Mouse (Mus musculus) heart, postnatal 4 days (tissue): ENCODE results near the gene Eif4g1. TPM values are rescaled to one million over a fixed set of nuclear protein-coding genes. Genes with fewer than 3 reads are reported as not detected.

Experiments used
- DNase-seq: peaks from one replicate; pipeline ENCODE4 v3.0.0; 2021
- total RNA-seq, 2 experiments: library from RNA; stranded (reverse); gene quantifications; 2 replicates each; pipeline ENCODE4 v1.2.3; 2021

Gene Eif4g1
- total RNA-seq, 2 experiments from 2014 or later = 374 TPM

DNA sequence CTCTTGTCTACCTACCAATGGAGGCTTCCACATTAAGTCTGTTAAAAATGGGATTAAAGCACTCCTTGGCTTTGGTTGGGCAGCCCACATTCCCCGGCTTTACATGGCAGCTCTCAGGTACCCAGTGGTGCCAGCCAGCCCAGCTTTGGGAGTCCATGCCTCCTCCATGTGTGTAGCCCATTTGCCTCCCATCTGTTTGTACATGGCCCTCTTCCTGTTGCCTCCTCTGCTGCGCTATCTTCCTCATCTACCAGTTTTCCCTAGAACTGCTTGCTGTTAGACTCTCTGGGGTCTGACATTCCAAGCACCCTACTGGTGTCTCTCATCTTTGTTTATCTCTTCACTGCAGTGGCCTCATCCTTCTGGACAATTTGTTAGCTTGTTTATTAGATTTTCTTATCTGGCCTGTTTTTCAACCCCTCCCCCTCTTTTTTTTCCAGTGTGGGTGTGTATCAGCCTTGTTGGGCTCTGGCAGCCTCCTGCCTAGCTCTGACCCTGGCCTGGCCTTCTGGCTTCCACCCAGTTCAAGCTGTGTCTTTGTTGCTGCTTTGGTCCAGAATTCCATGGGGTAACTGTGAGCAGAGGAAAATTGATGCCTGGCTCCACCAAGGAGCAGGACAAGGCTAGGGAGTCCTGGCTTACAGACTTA, 38.4 kb downstream of the Eif4g1 start:
- no peak for DNase-seq

DNA sequence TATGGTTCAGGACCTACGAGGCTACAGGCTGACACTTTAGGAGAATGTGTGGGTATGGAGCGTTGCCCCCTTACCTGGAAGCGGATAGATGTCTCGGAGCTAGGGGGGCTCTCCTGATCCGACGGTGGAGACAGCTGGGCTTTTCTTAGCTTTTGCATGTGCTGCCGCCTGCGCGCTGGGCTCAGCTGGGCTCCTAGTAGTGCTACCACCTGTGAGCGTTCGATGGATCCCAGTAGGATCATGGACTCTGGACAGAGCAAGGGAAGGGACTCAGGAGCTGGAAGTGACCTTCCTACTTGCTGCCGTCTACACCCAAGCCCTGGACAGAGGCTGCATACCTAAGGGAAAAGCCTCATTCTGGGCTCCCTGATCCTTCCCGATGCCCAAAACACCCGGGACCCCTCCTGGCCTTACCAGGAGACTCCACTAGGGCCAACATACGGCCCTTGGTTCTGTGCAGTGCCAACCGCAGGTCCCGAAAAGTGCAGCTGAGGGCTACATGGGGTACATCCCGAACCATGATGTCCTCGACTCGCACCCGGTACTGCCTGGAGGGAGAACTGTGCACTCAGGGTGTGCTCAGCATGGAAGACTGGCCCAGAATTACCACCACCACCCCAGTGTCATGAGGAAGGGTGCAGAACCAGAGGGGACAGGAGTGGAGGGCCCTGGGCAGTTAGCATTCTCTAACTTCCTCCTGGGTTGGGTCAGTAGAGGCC, 40.3 kb downstream of the Eif4g1 start:
- DNase-seq = no peak

DNA sequence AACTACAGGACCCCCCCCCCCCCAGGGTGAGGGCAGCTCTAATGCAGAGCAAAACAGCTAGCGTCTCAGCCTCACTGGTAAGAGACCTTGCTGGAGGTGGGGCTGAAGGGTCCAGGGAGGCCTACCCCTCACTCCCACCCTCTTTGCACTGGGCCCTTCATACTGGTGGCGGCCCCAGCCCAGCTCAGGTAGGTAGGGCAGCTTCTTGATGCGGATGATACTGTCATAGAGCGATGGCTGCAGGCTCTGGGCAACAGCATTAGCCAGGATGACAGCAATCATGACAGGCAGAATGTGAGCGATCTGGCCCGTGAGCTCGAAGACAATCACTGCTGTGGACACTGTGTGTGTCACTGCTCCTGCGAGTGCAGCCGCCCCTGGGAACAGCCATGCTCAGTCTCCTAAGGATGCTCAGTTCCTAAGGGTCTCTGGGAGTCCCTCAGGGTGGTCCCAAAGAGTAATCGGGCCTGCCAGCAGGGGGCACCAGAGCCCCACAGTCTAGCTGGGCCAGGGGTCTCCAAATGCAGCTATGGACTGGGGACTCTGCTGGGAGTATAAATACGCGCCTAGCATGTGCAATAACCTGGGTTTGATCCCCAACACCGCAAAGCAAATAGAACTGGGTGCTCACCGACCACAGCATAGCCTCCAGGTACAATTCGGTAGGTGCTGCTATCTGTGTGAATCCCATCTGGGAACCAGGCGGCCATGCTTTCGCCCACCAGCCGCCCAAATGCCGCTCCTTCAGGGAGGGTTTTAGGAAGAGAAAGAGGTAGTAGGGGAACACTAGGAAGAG, 41.0 kb downstream of the Eif4g1 start:
- DNase-seq = peak; percentile 56

DNA sequence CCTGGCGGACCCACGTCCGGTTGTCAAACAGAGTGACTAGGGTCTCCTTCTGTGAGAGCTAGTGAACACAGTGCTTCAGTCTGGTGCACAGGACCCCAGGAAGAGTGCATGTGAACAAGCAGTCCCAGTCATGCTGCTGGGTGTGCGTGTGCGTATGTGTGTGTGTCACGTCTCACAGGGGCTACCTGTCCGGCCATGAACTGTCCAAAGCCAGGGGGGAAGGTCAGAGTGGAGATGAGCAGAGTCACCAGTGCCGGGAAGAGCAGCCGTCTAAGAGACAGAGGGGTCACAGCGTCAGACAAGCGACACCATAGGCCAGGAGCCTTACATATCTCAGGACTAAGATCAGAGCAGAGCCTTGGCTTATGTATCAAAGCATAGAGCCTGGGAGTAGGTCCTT, 42.3 kb downstream of the Eif4g1 start:
- no peak for DNase-seq

DNA sequence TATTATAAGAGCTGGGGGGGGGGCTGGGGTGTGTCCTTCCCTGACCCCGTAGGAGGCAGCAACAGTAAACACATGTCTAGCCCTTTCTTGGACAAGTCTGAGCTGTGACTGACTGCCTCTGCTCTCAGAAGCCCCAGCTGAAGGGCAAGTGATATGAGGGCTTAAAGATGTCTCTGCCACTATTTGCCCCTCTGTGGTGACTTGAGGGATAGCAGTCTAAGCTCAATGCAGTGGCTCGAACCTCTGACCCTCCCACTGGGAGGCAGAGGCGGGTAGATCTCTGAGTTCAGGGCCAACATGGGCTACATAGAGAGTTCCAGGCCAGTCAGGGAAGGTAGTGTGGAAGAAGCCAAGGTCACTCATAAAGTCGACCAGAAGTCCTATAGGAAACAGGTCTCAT, 42.7 kb downstream of the Eif4g1 start:
- no peak for DNase-seq

DNA sequence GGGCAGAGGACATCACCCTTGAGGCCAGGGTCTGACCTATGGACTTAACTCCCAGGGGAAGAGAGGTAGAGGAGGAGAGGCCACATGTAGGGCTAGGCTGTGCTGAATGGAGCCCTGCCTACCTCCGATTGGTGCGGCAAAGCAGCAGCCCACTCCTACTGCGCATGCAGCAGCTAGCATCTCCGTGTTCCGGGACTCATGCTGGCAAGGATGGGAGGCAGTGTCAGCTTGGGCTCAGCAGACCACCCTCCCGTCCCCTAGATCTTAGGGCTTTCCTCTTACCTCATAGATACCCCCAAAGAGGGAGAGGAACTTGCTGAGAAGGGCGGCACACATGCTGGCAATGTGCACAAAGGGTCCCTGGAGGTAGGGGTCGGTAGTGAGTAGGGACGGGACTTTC, 44.1 kb downstream of the Eif4g1 start:
- DNase-seq = no peak

DNA sequence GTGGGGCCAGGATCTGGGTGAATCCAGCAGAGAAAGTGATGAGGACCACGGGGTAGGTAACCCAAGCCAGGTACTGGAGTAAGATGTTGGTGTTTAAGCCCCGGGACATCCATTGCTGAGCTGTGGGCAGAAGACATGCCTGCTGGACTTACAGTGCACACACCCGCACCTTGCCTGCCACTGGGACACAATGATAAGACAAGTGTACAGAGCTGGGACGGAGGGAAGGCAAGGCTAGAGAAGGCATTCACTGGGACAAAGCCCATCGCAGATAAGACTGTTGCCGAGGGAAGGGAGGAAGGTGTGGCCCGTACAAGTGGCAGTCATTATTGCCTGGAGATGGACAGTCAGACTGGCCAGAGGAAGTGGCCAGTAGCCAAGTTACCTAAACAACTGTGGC, 44.8 kb downstream of the Eif4g1 start:
- no peak for DNase-seq

DNA sequence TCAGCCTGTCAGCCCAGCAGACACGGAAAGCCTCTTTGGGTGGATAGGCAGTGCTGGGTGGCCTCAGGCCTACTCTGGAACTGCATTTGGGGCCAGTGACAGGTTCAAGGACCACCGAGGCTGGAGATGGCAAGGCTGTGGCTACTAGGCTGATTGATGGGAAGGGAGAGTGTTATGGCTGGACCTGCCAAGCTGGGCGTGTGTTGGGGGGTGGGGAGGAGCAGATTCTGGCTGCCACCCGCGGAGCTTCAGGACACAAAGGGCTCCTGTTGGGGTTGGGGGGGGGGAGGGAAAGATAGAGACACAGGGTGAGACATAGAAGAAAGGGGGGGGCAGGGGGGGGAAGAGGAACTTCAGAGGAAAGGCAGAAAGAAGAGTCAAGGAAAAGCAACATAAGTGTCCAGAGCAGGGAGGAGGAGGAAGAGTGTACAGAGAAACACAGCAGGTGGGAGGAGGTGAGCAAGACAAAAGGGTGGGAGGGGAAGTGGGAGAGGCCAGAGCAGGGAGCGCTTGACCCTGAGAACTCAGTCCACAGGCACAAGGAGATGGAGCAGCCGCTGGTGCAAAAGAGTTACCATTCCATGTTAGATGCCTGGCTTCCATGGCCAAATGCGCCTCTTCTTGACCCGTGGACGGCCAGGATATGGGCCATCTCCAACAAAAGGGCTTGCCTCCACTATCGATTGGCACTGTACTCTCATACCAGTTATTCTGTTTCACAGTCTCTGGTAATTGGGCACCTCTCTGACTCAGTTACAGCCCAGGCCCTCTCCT, 46.4 kb downstream of the Eif4g1 start:
- no peak for DNase-seq

DNA sequence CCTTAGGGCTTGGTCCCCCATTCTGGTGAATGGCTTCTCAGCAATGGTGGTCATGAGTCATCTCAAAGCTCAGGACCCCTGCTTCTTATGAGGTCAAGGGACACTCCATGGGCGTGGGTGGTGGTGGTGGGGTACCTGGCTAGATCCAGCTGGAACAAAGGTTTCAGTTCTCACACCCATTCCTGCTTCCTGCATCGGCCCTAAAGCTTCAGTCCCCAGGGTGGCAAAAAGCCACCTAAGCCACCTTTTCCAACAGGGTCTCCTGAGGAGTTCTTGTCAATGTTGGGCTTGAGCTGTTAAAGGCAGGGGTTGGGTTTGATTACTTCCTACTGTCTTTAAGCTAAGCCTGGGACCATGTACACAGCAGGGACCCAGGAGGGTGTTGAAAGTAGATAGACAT, 47.0 kb downstream of the Eif4g1 start:
- DNase-seq = no peak

DNA sequence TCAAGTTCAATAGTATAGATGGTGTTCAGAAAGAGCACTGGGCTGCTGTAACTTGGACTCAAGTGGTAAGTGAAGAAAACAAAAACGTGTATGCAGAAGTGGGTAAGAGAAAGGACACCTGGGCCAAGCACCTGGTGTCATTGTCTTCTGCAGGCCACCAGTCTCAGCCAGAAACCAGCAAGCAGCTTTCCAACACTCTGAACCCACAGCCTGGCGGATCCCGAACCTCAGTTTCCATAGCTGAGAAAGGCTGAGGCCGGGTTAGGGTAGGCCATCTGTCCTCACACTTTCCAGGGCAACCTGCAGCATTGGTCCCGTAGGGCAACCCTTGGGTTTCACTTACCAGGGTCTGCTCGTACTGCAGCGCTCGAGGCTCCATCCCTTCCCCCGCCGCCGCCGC, 47.5 kb downstream of the Eif4g1 start:
- no peak for DNase-seq

DNA sequence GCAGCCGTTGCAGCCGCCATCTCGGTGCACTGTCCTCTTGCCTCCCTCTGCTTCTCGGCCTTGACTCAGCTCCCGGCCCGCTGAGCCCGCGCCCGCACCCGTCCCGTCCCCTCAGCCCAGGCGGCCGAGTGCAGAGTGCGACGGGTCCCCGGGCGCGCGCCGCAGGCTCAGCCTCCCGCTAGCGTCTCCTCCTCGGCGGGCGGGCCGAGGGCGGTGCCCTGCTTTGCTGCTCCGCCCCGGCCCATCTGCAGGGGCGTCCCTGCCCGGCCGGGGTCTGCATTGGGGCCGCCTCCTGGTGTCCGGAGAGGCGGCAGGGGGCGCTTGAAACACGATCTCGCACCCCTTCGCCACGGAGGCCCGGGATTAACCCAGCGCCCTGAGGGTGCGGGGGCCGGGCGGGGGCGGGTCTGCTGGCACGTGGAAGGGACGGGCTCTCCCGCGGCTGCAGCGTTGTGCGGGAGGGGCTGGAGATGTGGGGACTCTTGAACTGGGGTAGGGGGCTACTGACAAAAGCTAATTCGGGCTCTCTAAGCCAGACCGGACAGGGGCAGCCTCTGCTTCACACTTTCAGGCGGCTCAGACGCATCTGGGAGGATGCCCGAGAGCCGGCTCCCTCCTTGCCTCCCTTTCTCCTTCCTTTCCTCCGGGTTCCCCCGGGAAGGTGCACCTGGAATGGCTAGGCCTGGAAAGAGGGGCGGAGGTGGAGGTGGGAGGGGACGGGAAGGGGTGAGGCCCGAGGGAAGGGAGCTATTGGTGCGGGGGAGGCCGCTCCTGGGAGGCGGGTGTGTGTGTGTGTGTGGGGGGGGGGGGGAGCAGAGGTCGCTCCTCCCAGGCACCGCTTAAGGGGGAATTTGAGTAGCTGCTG, 48.1 kb downstream of the Eif4g1 start:
- DNase-seq = peak; percentile 80

DNA sequence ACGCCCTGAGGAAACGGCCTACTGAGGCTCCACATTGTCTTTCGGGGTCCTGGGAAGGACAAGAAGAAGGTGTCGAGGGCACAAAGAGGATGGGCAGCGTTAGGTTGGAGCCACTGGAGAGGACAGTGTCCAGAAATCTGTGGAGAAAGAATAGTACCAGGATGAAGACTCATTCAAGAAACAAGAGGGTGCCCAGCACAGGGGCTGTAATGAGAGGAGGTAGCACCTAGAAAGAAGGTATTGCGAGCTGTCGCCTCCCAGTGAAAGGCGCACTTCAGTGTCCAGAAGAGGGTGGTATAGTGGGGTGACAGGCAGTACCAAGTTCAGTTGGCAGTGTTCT, 48.7 kb downstream of the Eif4g1 start:
- no peak for DNase-seq

DNA sequence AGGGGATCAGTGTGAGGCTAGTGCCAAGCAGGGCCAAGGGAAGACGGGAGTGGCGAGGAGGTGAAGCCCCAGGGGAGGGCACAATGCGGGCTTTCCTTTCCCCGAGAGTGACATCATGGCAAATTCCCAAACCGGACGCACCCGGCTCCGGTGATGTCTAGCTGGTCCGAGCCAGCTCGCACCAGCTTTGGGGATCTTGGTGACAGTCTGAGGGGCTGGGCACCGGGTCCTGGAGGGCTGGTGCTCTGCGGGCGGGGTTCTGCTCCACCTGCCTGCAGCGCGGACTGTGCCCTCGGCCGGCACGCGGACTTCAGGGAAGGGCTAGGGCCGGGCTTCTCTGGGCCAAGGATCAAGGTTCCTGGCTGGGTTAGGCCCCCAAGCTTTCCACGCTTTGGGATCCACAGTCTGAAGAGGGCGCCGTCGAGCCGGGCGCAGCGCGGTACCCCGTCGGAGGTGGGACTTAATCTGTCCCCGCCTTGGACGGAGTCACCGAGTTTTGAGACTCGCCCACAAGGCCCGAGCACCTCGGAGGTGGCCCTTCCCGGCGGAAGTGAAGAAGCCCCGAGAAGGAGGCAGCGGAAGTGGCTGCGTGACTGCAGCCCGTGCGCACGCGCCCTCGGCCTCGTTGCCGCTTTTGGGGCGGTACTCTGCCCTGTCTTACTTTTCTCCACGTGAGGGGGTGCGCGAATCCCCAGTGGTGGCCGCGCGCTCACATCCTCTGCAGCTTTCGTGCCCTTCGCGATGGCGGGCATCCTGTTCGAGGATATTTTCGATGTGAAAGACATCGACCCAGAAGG, 49.3 kb downstream of the Eif4g1 start, which contains the start of the genes Polr2h and Clcn2:
Gene Polr2h, plus strand, starts transcription at position 485 of the 797 bp plus-strand sequence.
Gene Clcn2, minus strand, starts transcription at position 566 of the 797 bp plus-strand sequence.
- DNase-seq = peak; percentile 98

DNA sequence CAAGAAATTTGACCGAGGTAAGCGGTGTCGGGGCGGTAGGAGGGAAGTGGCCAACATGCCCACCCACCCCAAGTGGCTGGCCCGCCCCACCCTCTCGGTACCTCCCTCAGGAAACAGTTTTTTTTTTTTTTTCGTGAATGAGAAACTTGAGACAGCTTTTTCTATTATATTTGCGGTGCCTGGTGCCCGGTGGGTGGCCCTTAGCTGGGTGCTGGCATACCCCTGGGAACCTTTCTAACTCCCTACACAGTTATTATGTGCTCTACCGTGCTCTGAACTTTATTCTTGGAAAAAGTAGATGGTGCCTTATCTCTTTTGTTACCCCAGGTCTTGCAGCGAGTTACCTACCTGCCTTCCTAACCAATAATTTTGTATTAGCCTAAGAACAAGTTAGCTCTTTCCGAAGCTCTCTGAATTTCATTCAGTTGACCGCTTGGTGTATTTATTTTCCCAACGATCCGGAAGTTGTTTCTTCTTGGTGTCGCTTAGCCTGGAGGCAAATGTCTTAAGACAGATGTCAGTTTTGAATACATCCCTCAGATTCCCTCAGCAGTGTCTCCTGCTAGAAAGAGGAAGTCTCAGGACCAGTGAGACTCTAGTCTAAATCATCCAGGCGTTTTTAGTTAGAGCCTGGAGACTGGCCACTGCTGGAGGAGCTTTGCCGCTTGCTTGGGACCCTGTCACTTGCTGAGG, 50.0 kb downstream of the Eif4g1 start:
- no peak for DNase-seq

DNA sequence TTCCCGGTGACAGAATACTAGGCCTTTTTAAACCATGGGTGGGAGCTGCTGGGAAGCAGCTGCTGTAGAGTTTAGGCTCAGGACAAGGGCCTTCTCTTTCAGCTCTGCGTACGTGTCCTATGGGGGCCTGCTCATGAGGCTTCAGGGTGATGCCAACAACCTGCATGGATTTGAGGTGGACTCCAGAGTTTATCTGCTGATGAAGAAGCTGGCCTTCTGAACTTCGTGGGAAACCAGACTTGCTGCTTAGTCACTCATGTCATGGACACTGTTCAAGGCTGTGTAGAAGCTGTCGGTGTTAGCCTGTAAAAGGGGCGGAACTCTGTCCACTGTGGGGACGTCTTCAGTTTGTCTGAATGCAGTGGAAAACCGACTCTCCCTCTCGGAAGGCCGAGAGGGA, 53.7 kb downstream of the Eif4g1 start:
- DNase-seq = no peak

DNA sequence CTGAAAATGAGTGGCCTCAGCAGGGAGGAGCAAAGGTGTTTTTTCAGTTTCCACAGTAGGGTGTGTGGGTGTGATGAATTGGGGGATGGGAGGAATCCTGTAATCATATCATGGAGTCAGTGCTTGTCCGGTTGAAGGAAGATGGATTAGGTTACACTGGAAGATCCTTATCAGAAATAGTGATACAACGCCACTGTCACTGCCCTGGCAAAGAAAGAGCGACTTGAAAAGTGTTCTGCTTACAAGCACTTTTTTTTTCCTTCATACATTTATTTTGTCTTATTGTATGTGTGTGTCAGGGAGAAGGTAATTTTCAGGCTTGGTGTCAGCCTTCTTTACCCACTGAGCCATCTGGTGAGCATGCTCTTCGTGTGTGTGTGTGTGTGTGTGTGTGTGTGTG, 54.6 kb downstream of the Eif4g1 start:
- DNase-seq = no peak

DNA sequence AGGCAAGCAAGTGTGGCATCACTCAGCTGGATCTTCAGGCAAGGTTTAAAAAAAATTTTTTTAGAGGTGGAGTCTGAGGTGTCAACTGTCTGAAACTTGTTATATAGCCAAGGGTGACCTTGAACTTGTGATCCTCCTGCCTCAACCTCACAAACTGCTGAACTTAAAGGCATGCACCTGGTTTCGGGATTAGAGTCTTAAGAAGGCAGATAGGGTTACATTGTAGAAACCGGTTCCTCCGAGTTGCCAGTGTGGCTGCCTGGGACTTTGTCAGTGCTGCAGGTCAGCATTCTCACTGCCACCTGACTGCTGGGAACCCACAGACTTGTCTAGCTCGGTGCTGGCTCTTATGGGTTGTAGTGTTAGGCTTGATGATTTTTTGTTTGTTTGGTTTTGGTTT, 55.1 kb downstream of the Eif4g1 start:
- no peak for DNase-seq

DNA sequence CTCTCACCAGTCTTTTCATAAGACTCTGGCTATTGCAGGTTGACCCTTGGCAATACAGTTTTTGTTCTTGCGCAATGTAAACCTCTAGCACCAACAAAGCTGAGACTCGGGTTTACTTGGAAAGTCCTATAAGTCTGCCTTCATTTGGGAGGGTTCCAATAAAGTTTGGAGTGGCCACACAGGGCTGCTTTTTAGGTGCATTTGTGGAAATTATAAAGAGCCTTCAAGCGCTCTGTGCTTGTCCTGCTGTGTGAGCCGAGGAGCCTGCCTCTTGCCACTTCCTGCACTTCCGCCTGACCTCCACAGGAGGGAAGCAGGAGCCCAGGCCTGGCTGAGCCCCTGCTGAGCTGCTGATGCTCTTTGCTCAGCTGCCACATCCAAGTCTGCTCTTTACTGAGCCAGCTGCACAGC, 56.2 kb downstream of the Eif4g1 start:
- peak; percentile 77 for DNase-seq

DNA sequence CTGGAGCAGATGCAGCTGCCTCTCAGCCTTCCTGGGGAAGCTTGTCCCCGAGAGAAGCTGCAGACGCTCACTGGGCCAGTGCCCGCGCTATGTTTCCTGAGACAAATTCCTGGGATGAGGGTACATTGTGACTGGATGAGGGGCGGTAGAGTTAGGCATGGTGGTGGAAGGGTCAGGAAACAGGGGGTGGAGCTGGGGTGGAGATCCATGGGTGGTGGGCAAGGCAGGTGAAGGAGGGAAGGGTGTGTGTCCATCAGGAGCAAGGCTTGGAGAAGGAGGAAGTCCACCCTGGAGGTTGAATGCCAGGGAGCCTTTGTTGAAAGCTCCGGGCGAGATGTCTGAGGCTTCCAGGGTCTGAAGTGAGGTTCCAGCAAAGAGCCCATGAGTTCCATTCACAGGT, 57.2 kb downstream of the Eif4g1 start:
- no peak for DNase-seq

DNA sequence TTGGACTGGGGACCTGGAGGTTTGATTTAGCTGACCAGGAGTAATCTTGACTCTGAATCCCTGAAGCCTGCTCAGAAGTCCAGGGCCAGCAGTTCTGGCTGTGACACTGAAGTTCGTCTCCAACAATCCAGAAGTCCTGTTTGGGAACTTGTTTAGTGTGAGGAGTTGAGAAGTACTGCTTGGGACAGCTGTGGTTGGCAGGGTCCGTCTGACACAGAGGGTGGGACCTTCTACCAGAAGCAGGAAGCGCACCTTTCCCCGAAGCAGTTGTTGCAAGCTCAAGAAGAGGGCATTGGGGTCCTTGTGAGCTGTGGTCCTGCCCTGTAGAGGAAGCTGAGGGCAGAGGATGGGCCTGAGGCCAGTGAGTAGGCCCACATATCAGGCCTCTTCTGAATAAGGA, 57.6 kb downstream of the Eif4g1 start:
- no peak for DNase-seq
